Mouse (Mus musculus): ENCODE results near the gene Hoxb7. TPM values are rescaled to one million over a fixed set of nuclear protein-coding genes. Genes with fewer than 3 reads are reported as not detected.

Gene Hoxb7
- polyA plus RNA-seq, 1 experiment from 2014 or later = not detected

- DNase-seq = no peak
- Histone ChIP-seq H3K4me2 (ENCODE audit: low read length) (no peak overlapping the region), H3K27me3 (ENCODE audit: control insufficient read depth, insufficient read depth, low read length) (peaks cover 98% of the 10 kb centered on the region), H3K4me1 (ENCODE audit: control insufficient read depth, insufficient read depth, low read length) (no peaks in the 10 kb centered on the region), H3K36me3 (ENCODE audit: control insufficient read depth, insufficient read depth, low read length) (no peaks in the 10 kb centered on the region), H3K27ac (replicated peaks; ENCODE audit: low read depth, low read length) (no peak overlapping the region), H3K9me3 (ENCODE audit: control insufficient read depth, low read length) (no peaks in the 10 kb centered on the region), H3K4me3 (replicated peaks; ENCODE audit: low read depth, low read length) (no peak overlapping the region), H3K9ac (replicated peaks; ENCODE audit: low read length) (no peak overlapping the region)
- WGBS = under 1% methylated on average over 30 of the region's 30 CpGs
- no peak for ATAC-seq (ENCODE audit: low FRiP score, low TSS enrichment)
Observed at GRCm38 (mm10) chr11:96295092-96295835, 8.8 kb downstream of the Hoxb7 start.

GRCm38 (mm10) chr11:96296997-96297396 is 10.6 kb downstream of the Hoxb7 start:
- H3K4me1 ChIP-seq (ENCODE audit: control insufficient read depth, insufficient read depth, low read length) = no peaks in the 10 kb centered on the region
- peaks cover 100% of the 10 kb centered on the region for H3K27me3 ChIP-seq (ENCODE audit: control insufficient read depth, insufficient read depth, low read length)
- ATAC-seq (ENCODE audit: low FRiP score, low TSS enrichment) = no peak
- no peak overlapping the region for H3K9ac ChIP-seq (replicated peaks; ENCODE audit: low read length)
- H3K4me3 ChIP-seq (replicated peaks; ENCODE audit: low read depth, low read length) = no peak overlapping the region
- WGBS = 1% methylated on average over 2 of the region's 2 CpGs
- no peak overlapping the region for H3K4me2 ChIP-seq (ENCODE audit: low read length)
- no peak overlapping the region for H3K27ac ChIP-seq (replicated peaks; ENCODE audit: low read depth, low read length)
- no peaks in the 10 kb centered on the region for H3K36me3 ChIP-seq (ENCODE audit: control insufficient read depth, insufficient read depth, low read length)
- no peak for DNase-seq
- no peaks in the 10 kb centered on the region for H3K9me3 ChIP-seq (ENCODE audit: control insufficient read depth, low read length)

GRCm38 (mm10) chr11:96297428-96297827 is 11.0 kb downstream of the Hoxb7 start:
- Histone ChIP-seq H3K4me2 (ENCODE audit: low read length) (no peak overlapping the region), H3K9me3 (ENCODE audit: control insufficient read depth, low read length) (no peaks in the 10 kb centered on the region), H3K27me3 (ENCODE audit: control insufficient read depth, insufficient read depth, low read length) (peaks cover 100% of the 10 kb centered on the region), H3K9ac (replicated peaks; ENCODE audit: low read length) (no peak overlapping the region), H3K36me3 (ENCODE audit: control insufficient read depth, insufficient read depth, low read length) (no peaks in the 10 kb centered on the region), H3K27ac (replicated peaks; ENCODE audit: low read depth, low read length) (no peak overlapping the region), H3K4me1 (ENCODE audit: control insufficient read depth, insufficient read depth, low read length) (no peaks in the 10 kb centered on the region), H3K4me3 (replicated peaks; ENCODE audit: low read depth, low read length) (no peak overlapping the region)
- WGBS = 0% methylated on average over 3 of the region's 3 CpGs
- no peak for DNase-seq
- ATAC-seq (ENCODE audit: low FRiP score, low TSS enrichment) = no peak

DNA sequence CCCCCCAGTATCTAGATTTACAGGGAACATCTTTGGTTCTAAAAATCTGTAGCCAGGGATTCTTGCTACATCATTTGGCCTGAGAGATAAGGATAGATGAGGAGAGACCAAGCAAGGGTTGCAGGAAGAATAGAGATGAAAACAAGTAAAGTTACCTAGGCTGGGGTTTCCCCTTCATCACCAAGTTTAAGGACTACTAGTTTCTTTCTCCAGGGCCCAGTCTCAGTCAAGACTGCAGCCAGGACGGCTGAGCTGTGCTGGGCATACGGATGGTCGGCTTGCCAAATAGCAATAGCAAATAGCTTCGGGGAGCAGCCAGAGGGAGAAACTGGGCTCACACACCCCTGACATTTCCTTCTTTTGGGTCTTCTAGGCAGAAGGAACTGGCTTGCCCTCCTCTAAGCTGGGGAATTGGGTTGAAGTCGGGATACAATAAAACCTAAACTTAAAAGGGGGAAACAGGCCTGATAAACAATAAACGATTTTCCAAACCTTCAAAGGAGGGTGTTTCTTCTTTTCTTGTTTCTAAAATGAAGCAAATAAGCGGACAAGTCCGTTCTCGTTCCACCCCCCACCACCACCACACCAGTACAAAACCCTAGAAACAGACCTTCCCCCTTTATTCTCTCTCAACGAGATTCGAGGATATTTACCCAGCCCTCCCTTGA is 11.7 kb downstream of the Hoxb7 start:
- no peak for DNase-seq
- Histone ChIP-seq H3K36me3 (ENCODE audit: control insufficient read depth, insufficient read depth, low read length) (no peaks in the 10 kb centered on the region), H3K4me3 (replicated peaks; ENCODE audit: low read depth, low read length) (no peak overlapping the region), H3K27me3 (ENCODE audit: control insufficient read depth, insufficient read depth, low read length) (peaks cover 100% of the 10 kb centered on the region), H3K4me1 (ENCODE audit: control insufficient read depth, insufficient read depth, low read length) (no peaks in the 10 kb centered on the region), H3K4me2 (ENCODE audit: low read length) (no peak overlapping the region), H3K9ac (replicated peaks; ENCODE audit: low read length) (no peak overlapping the region), H3K9me3 (ENCODE audit: control insufficient read depth, low read length) (no peaks in the 10 kb centered on the region), H3K27ac (replicated peaks; ENCODE audit: low read depth, low read length) (no peak overlapping the region)
- no peak for ATAC-seq (ENCODE audit: low FRiP score, low TSS enrichment)
- WGBS = 1% methylated on average over 11 of the region's 11 CpGs

GRCm38 (mm10) chr11:96298895-96299667 is 12.7 kb downstream of the Hoxb7 start:
- H3K4me3 ChIP-seq (replicated peaks; ENCODE audit: low read depth, low read length) = no peak overlapping the region
- DNase-seq (no peak), ATAC-seq (ENCODE audit: low FRiP score, low TSS enrichment) (no peak)
- H3K4me2 ChIP-seq (ENCODE audit: low read length) = no peak overlapping the region
- no peaks in the 10 kb centered on the region for H3K9me3 ChIP-seq (ENCODE audit: control insufficient read depth, low read length)
- H3K9ac ChIP-seq (replicated peaks; ENCODE audit: low read length) = no peak overlapping the region
- H3K36me3 ChIP-seq (ENCODE audit: control insufficient read depth, insufficient read depth, low read length) = no peaks in the 10 kb centered on the region
- under 1% methylated on average over 66 of the region's 66 CpGs for WGBS
- H3K27ac ChIP-seq (replicated peaks; ENCODE audit: low read depth, low read length) = no peak overlapping the region
- no peaks in the 10 kb centered on the region for H3K4me1 ChIP-seq (ENCODE audit: control insufficient read depth, insufficient read depth, low read length)
- peaks cover 100% of the 10 kb centered on the region for H3K27me3 ChIP-seq (ENCODE audit: control insufficient read depth, insufficient read depth, low read length)

DNA sequence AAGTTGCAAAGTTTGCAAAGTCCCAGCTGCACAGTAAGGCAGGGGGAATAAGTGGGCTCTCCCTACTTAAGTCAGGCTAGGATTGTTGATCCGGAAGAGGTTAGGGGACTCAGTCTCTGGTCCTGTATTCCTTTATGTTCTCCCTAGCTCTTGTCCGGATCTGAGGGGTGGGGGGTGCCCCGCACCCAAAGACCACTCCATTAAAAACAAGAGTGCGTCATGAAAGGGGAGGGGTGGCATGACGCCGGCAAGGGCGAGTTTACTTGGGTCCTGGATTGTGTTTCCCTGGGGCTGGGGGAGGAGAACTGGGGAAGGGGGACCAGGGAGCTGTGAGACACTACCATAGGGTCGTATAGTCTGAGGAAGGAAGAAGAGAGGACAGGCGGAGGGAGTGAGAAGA is 13.4 kb downstream of the Hoxb7 start:
- DNase-seq (no peak), ATAC-seq (ENCODE audit: low FRiP score, low TSS enrichment) (no peak)
- no peak overlapping the region for H3K27ac ChIP-seq (replicated peaks; ENCODE audit: low read depth, low read length)
- H3K4me2 ChIP-seq (ENCODE audit: low read length) = no peak overlapping the region
- no peak overlapping the region for H3K4me3 ChIP-seq (replicated peaks; ENCODE audit: low read depth, low read length)
- H3K9ac ChIP-seq (replicated peaks; ENCODE audit: low read length) = no peak overlapping the region
- WGBS = under 1% methylated on average over 9 of the region's 9 CpGs
- H3K9me3 ChIP-seq (ENCODE audit: control insufficient read depth, low read length) = no peaks in the 10 kb centered on the region
- H3K27me3 ChIP-seq (ENCODE audit: control insufficient read depth, insufficient read depth, low read length) = peaks cover 100% of the 10 kb centered on the region
- H3K36me3 ChIP-seq (ENCODE audit: control insufficient read depth, insufficient read depth, low read length) = no peaks in the 10 kb centered on the region
- H3K4me1 ChIP-seq (ENCODE audit: control insufficient read depth, insufficient read depth, low read length) = no peaks in the 10 kb centered on the region

- Histone ChIP-seq H3K4me1 (ENCODE audit: control insufficient read depth, insufficient read depth, low read length) (no peaks in the 10 kb centered on the region), H3K27ac (replicated peaks; ENCODE audit: low read depth, low read length) (no peak overlapping the region), H3K9ac (replicated peaks; ENCODE audit: low read length) (no peak overlapping the region), H3K36me3 (ENCODE audit: control insufficient read depth, insufficient read depth, low read length) (no peaks in the 10 kb centered on the region), H3K4me2 (ENCODE audit: low read length) (no peak overlapping the region), H3K4me3 (replicated peaks; ENCODE audit: low read depth, low read length) (no peak overlapping the region), H3K27me3 (ENCODE audit: control insufficient read depth, insufficient read depth, low read length) (peaks cover 100% of the 10 kb centered on the region), H3K9me3 (ENCODE audit: control insufficient read depth, low read length) (no peaks in the 10 kb centered on the region)
- DNase-seq (no peak), ATAC-seq (ENCODE audit: low FRiP score, low TSS enrichment) (no peak)
- 1% methylated on average over 35 of the region's 35 CpGs for WGBS
Observed at GRCm38 (mm10) chr11:96300354-96301063, 14.1 kb downstream of the Hoxb7 start.

GRCm38 (mm10) chr11:96301064-96301431 is 14.6 kb downstream of the Hoxb7 start:
- H3K4me1 ChIP-seq (ENCODE audit: control insufficient read depth, insufficient read depth, low read length) = no peaks in the 10 kb centered on the region
- H3K4me3 ChIP-seq (replicated peaks; ENCODE audit: low read depth, low read length) = no peak overlapping the region
- DNase-seq (no peak), ATAC-seq (ENCODE audit: low FRiP score, low TSS enrichment) (no peak)
- no peaks in the 10 kb centered on the region for H3K36me3 ChIP-seq (ENCODE audit: control insufficient read depth, insufficient read depth, low read length)
- under 1% methylated on average over 10 of the region's 10 CpGs for WGBS
- no peak overlapping the region for H3K4me2 ChIP-seq (ENCODE audit: low read length)
- H3K27ac ChIP-seq (replicated peaks; ENCODE audit: low read depth, low read length) = no peak overlapping the region
- no peak overlapping the region for H3K9ac ChIP-seq (replicated peaks; ENCODE audit: low read length)
- no peaks in the 10 kb centered on the region for H3K9me3 ChIP-seq (ENCODE audit: control insufficient read depth, low read length)
- H3K27me3 ChIP-seq (ENCODE audit: control insufficient read depth, insufficient read depth, low read length) = peaks cover 100% of the 10 kb centered on the region
